Mouse (Mus musculus) v-Abl transformed pro-B cells (cell line): ENCODE data around the gene Scarf1.

Experiments used
- in situ Hi-C, 2 experiments: fragments of 400-800 bp; cut with MboI; formaldehyde crosslinking; loops; one replicate each; pipeline ENCODE4 v1.15.1; 2025; ENCODE audit not compliant: unreplicated experiment in 2 of 2

Scarf1 gene

GRCm38 (mm10) chr11:75557142-75557541 lies 43.8 kb downstream of the Scarf1 start:
- in situ Hi-C loops: no loop called here

GRCm38 (mm10) chr11:75558101-75558500 lies 44.8 kb downstream of the Scarf1 start:
- in situ Hi-C loops: no loop called here

DNA sequence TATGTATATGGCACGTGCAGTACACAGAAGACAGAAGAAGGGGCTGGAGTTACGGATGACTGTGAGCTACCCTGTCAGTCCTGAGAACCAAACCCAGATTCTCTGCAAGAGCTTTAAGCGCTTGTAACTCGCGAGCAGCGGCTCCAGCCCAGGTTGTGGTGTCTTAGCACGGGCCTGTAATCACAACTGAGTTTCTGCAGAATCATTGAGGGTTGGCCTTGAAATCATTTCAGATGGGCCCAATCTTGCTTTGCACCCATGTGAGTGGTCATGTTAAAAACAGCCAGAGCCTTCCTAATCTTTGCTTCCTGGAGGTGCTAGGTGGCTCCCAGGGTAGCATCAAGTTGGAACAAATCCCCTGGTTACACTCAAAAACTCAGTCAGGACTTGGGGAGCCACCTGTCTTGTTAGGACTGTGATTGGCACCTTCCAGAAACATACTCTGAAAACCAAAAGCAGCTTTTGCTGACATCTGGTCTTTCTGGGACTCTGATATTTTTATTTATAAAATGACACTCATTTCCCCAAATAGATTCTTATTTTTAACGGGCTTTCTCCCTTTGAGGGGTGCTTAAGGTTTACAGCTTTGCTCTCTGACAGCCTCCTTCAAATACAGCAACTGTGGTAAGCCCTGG lies 46.6 kb downstream of the Scarf1 start:
- in situ Hi-C loops: no loop called here

DNA sequence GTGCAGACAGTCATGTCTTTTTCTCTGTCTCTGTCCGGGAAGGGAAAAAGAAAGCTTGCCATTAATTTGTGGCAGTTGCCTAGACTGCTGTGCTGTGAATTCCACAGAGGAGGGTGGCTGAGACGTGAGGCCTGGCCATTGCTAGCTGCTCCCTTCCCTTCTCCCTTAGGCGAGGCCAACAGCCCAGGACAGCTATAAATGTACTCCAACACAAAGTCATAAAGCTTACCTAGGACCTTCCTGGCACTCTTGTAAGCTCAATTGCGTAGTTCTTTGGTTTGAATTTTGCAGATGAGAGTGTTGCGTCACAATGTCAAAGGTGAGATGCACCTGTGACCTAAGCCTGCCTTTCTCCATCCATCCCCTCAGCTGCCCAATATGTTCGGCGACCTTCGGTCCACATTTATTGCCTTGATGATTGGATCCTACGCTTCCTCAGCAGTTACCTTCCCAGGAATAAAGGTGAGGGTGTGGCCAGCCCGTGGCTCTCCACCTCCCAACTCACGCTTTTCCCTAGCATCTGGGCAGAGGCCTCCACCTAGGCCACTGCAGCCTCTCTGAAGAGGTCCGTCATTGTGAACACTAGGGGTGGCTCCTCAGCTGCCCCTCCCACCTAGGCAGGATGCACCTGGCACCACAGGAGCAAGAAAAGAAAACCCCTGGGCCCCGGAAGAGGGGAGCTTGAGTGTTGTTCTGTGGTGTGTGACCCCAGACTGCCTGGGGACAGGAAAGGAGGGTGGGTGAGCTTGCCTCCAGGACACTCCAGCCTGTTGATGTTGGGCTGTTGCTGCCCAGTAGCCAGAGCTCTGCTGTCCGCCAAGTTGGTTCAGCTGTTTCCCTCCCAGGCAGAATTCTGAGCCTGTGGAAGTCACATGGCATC lies 47.4 kb downstream of the Scarf1 start:
- in situ Hi-C loops: no loop called here

- in situ Hi-C loops: no loop called here
Observed at GRCm38 (mm10) chr11:75561410-75561791, 48.1 kb downstream of the Scarf1 start.

GRCm38 (mm10) chr11:75562840-75563239 lies 49.5 kb downstream of the Scarf1 start:
- in situ Hi-C loops: no loop called here

DNA sequence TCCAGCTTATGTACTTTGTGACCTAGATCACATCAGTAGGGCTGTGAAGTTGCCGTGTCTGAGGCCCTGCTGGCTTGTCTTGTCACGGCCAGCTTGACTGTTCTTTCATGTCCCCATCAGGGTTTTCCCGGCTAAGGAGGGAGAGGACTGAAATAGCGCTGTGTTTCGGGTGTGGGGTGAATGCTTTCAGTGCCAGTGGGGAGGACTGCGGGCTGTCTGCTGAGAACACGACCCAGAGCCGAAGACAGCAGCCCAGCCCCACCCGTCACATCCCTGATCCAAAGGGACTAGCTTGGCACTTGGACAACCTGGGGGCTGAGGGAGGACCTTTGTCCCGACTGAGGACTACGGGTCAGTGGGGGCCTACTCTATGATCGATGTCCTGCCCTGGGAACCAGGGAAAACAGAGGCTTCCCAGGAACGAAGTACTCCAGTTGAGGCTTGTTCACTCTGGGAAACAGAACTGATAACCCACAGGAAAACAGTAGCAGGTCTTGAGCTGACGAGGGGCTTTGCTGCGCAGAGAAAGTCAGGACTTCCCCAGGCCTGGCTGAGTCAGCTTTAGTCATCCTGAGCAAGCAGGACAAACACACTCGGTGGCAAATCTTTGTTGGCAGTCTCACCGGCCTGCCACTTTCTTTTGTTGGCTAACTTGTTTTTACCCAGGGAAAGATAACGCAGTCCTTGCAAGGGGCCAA lies 50.7 kb downstream of the Scarf1 start:
- in situ Hi-C loops: no loop called here

- in situ Hi-C loops: no loop called here
Observed at GRCm38 (mm10) chr11:75565849-75566248, 52.5 kb downstream of the Scarf1 start.

- in situ Hi-C loops: no loop called here
Observed at GRCm38 (mm10) chr11:75566276-75567196, 53.2 kb downstream of the Scarf1 start.

DNA sequence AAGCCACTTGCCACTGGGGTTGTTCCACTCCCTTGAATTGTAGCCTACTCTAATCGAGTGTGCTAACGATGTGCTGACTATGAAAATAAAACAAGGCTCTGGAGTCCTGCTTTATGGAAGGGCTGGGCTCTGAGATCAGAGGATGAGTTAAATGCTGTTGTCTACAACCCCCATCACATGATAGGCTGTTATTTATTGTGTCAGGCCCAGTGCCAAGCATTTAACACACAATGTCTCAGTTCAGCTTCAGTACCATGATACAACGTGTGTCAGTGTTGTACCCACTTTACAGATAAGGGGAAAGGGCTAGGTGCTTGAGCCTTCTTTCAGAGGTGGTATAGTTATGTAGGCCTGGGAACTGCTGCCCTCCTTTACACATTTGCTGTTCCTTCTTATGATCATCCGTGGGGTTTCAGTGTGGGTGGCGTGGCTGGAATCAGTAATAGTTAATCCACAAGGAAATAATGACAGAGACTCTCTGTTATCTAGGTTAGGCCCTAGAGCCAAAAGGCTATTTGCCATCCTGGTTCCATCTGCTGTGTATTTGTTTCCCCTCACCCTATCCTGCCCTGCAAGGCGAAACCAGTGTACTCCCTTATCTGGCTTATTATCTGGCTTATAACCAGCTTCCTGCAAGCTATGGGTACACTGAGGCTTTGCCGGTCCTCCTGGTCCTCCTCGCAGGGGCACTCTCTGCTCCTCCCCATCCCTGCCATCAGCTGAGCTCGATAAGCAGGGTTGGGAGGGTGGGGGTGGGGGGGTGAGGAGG lies 54.2 kb downstream of the Scarf1 start:
- in situ Hi-C loops: no loop called here

- in situ Hi-C loops: no loop called here
Observed at GRCm38 (mm10) chr11:75568115-75568511, 54.8 kb downstream of the Scarf1 start.

DNA sequence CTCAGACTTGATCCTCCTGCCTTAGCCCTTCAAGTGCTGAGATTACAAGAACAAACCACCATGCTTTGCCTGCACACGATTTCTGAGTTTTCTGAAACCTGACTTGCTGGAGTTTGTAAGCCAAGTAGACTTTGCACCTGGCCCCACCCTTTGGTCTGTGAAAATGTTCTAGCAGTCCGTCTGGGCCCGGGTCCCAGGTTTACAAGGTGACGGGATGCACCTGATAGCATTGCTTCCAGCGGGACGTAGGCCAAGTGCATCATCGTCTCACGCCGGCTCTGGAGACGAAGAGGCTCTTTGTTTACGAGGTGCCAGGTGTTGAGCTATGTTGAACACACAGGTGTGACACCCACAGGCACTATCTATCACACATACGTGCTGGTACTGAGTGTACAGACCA lies 55.6 kb downstream of the Scarf1 start:
- in situ Hi-C loops: no loop called here

DNA sequence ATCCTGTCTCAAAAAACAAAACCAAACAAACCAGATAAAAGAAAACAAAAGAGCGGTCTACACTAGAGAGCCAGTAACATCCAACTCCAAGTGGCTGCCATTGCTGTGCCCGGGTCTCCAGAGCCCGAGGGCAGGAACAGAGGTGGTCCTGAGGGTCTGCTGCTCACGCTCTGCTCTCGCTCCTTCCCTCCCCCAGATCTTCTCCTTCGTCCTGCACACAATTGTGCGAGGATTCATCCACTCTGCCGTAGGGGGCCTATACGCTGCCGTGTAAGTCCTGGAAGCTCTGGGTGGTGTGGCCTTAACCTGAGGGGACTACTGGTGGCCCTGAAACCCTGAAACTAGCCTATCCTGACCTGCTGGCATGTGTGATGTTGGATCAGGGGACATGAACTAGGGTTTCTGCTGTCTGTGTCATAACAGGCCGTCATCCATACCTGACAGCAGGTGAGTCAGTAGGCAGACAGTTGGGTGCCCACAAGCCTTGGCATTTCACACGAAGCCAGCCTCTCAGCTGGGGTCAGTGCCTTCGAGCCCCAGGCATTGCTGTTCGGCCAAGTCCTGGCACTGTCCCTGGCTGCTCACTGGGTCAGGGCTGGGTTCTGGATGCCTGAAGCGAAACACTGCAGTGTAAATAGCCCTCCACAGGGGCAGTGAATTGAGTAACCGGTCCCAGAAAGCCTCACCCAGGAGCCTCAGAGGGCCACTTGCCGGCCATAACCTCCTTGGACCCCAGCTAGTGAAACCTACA lies 57.2 kb downstream of the Scarf1 start:
- in situ Hi-C loops: loop anchor here (5.0 to 10.0 kb wide), 4 partner anchors 38 to 386 kb away; partner anchors contain the start of gene Slc43a2 (in 2 of the 2)

DNA sequence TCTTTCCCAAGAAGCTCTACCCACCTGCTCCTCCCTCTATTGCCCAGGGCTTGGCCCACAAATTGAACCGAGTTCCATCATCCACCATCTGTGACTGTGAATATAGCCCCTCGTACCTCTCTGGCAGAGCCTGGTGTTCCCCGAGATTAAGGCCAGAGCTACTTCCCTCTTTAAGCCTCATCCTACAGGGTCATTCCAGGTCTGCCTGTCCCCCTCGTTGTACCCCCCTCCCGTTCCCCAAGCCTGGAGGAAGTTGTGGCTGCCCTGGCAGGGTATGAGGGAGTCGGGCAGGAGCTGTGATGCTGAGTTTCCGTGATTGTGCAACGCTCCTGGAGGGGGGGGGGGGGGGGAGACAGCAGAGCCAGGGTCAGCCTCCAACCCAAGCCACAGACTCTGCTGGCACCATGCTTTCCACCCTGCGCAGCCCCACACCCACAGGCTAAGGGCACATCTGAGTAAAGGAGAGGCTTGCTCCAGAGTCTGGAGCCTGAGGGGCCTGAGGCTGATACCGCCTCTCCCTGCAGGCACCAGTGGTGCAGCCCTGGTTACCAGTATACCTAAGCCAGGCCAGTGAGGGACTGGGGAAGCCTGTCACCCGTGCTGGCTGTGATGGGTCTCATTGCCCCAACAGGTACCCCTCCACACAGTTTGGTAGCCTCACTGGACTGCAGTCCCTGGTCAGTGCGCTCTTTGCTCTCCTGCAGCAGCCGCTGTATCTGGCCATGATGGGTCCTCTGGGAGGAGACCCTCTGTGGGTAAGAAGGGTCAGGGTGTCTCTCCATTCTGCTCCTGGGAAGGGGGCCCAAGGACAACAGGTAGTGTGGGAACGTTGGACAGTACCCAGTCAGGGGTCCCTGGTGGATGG lies 58.0 kb downstream of the Scarf1 start:
- in situ Hi-C loops: loop anchor here (5.0 to 10.0 kb wide), 4 partner anchors 39 to 387 kb away; partner anchors contain the start of gene Slc43a2 (in 2 of the 2)

GRCm38 (mm10) chr11:75572301-75572791 lies 59.0 kb downstream of the Scarf1 start:
- in situ Hi-C loops: loop anchor here (5.0 to 10.0 kb wide), 4 partner anchors 40 to 388 kb away; partner anchors contain the start of gene Slc43a2 (in 2 of the 2)

DNA sequence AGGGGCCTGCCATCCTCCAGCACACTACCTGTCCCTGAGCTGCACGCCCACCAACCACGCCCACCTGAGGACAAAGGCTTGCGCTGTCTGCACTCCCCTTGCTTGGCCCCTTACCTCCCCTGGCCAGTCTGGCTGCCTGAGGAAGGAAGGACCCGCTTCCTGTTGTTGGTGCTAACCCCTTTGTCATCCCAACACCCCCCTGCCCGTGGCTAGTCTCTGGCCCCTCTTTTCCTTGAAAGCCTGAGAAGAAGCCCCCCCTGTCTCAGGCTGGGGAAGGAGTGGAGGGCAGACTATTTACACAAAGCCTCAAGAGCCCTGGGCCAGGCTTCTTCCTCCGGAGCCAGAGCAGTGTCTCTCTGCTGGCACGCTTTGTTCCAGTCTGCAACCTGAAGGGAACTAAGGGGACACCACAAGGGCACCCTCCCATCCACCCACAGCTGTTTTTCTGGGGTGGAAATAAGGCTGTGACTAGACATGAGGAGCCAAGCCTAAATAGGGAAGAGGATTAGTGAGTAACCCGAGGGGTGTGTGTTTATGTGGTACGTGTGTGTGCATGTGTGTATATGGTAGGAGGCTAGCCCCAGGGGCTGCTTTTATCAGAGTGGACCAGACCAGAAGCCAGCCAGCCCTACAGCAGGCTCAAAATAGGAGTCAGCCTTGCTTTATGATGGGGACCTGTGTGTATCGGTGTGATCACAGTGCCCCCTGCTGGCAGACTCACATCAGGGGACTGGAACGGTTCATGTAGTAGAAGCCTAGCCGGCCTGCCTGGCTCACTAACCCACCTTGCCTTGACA lies 59.7 kb downstream of the Scarf1 start:
- in situ Hi-C loops: loop anchor here (5.0 to 10.0 kb wide), 4 partner anchors 41 to 388 kb away; partner anchors contain the start of gene Slc43a2 (in 2 of the 2)
